Mouse (Mus musculus) spleen, postnatal 14 days (tissue): ENCODE results near the gene Ptpn1.
A peak's percentile ranks its signal among the peaks of the same experiment; 100 is the strongest.

Source experiments
- DNase-seq, 2 experiments: peaks; one replicate each; pipeline ENCODE4 v3.0.0; 2021 to 2022; ENCODE audit warnings: low spot score in 2 of 2

Ptpn1 gene

GRCm38 (mm10) chr2:167947251-167947650 lies 15.4 kb downstream of the Ptpn1 start:
- DNase-seq: no peak

GRCm38 (mm10) chr2:167948047-167948446 lies 16.2 kb downstream of the Ptpn1 start:
- DNase-seq: no peak

GRCm38 (mm10) chr2:167948557-167948956 lies 16.7 kb downstream of the Ptpn1 start:
- no peak for DNase-seq

- no peak for DNase-seq
Measured at GRCm38 (mm10) chr2:167949250-167949649, 17.4 kb downstream of the Ptpn1 start.

GRCm38 (mm10) chr2:167949808-167950207 lies 18.0 kb downstream of the Ptpn1 start:
- no peak for DNase-seq

GRCm38 (mm10) chr2:167950681-167951080 lies 18.8 kb downstream of the Ptpn1 start:
- no peak for DNase-seq

- no peak for DNase-seq
Measured at GRCm38 (mm10) chr2:167951301-167952211, 19.7 kb downstream of the Ptpn1 start.

GRCm38 (mm10) chr2:167953819-167954218 lies 22.0 kb downstream of the Ptpn1 start:
- DNase-seq: no peak

GRCm38 (mm10) chr2:167954928-167955327 lies 23.1 kb downstream of the Ptpn1 start:
- no peak for DNase-seq

GRCm38 (mm10) chr2:167957539-167957938 lies 25.7 kb downstream of the Ptpn1 start:
- DNase-seq: no peak

GRCm38 (mm10) chr2:167958082-167958788 lies 26.4 kb downstream of the Ptpn1 start:
- no peak for DNase-seq

- peak in 1 of 2 experiments; percentile 45 for DNase-seq
Measured at GRCm38 (mm10) chr2:167958843-167959242, 27.0 kb downstream of the Ptpn1 start.

GRCm38 (mm10) chr2:167959384-167959911 lies 27.6 kb downstream of the Ptpn1 start:
- DNase-seq: peak; percentile 38 to 39

- DNase-seq: no peak
Measured at GRCm38 (mm10) chr2:167959996-167960395, 28.1 kb downstream of the Ptpn1 start.

GRCm38 (mm10) chr2:167960584-167960983 lies 28.7 kb downstream of the Ptpn1 start:
- no peak for DNase-seq

GRCm38 (mm10) chr2:167962347-167962746 lies 30.5 kb downstream of the Ptpn1 start:
- DNase-seq: no peak

- DNase-seq: no peak
Measured at GRCm38 (mm10) chr2:167963176-167963575, 31.3 kb downstream of the Ptpn1 start.

GRCm38 (mm10) chr2:167963778-167964300 lies 32.0 kb downstream of the Ptpn1 start:
- DNase-seq: no peak

- DNase-seq: no peak
Measured at GRCm38 (mm10) chr2:167964320-167964719, 32.5 kb downstream of the Ptpn1 start.

- DNase-seq: no peak
Measured at GRCm38 (mm10) chr2:167965911-167966310, 34.1 kb downstream of the Ptpn1 start.

GRCm38 (mm10) chr2:167968504-167968903 lies 36.6 kb downstream of the Ptpn1 start:
- no peak for DNase-seq

- DNase-seq: no peak
Measured at GRCm38 (mm10) chr2:167969851-167970541, 38.1 kb downstream of the Ptpn1 start.
